Mouse (Mus musculus): Measurements from ENCODE around the gene Rgs7bp. TPM values are rescaled to one million over a fixed set of nuclear protein-coding genes. Genes with fewer than 3 reads are reported as not detected.

Rgs7bp gene
- 1.9 and 2.1 TPM in 2 replicates for polyA plus RNA-seq (2012; rRNA removed)

GRCm38 (mm10) chr13:105054181-105054940 lies at the start of gene Rgs7bp:
Gene Rgs7bp (minus strand): TSS chr13:105054930.
- no peak for DNase-seq (ENCODE audit: low read depth)

GRCm38 (mm10) chr13:105104385-105104784 lies 49.7 kb upstream of the Rgs7bp start:
- DNase-seq (ENCODE audit: low read depth), result no peak

- DNase-seq (ENCODE audit: low read depth), result no peak
These were observed 46.0 kb upstream of the Rgs7bp start for GRCm38 (mm10) chr13:105100705-105101104.

GRCm38 (mm10) chr13:105096316-105096715 lies 41.6 kb upstream of the Rgs7bp start:
- no peak for DNase-seq (ENCODE audit: low read depth)

DNA sequence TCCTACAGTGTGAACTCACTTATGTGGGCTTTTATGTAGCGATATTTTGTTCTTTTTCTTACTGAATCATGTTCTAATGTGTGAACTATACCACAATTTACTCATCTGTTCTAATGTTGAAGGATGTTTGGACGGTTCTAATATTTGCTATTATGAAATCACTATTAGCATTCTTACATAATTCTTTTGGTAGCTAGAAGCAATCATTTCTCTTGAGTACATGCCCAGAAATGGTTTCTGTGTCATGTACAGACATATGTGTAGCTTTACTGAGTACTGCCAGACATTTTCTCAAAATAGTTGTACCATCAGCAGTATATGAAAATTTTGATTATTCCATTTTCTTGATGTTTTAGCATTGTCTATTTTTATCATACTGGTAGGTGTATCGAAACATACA lies 34.5 kb upstream of the Rgs7bp start:
- DNase-seq (ENCODE audit: low read depth), result peak; percentile 33

- no peak for DNase-seq (ENCODE audit: low read depth)
These were observed 27.1 kb upstream of the Rgs7bp start, which contains the start of gene 4933425L06Rik for GRCm38 (mm10) chr13:105081862-105082261. Gene 4933425L06Rik (plus strand): TSS chr13:105082122.

GRCm38 (mm10) chr13:105066890-105067845 lies 12.4 kb upstream of the Rgs7bp start:
- no peak for DNase-seq (ENCODE audit: low read depth)

DNA sequence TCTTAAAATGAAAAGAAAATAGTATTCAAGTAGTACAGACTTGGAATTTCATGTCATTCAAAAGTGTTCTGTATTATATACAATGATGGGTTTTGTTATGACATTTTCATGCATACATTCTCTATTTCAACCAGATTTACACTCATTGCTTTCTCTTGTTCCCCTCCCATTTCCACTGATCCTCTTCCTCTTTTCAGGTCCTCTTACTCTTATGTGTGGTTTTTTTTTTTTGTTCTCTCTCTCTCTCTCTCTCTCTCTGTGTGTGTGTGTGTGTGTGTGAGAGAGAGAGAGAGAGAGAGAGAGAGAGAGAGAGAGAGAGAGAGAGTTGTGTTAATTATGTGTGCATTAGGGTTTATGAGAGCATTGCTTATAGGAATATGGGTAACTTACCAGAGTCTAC lies 11.4 kb upstream of the Rgs7bp start:
- DNase-seq (ENCODE audit: low read depth), result no peak

- no peak for DNase-seq (ENCODE audit: low read depth)
These were observed 644 bp upstream of the Rgs7bp start for GRCm38 (mm10) chr13:105055374-105055773.

DNA sequence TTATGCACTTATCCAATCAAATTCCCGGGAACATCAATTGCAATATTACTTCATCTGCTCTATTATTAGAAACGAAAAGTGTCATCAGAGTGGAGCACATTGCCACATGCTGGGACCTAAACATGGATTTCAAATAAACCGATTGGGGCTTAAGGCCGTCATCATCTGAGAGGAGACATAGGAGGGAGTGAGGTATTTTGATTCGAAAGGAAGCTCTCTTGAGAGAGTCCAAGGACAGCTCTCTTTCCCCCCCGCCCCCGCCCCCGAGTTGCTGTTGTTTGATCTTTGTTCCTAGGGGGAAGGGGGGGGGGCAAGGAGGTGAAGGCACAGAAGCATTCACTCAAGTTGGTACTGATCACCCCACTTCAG lies 195 bp upstream of the Rgs7bp start:
- no peak for DNase-seq (ENCODE audit: low read depth)

DNA sequence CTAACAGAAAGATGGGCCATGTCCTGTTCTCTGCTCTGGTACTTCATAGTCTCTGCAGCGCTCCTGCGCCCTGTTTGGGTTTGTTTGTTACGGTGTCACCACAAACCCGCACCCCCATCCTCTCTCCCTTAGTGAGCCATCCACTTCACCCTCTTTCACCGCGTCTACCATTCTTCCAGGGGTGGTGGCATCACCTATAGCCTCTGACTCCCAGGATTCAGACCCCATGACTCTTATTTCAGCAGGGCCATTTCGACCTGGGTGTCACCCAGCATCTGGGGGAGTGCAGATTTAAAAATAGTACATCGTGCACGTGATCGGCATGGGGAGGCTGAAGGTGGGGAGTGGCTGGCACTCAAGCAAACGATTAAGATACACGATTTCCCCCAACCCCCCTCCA lies 1.1 kb downstream of the Rgs7bp start:
- no peak for DNase-seq (ENCODE audit: low read depth)

DNA sequence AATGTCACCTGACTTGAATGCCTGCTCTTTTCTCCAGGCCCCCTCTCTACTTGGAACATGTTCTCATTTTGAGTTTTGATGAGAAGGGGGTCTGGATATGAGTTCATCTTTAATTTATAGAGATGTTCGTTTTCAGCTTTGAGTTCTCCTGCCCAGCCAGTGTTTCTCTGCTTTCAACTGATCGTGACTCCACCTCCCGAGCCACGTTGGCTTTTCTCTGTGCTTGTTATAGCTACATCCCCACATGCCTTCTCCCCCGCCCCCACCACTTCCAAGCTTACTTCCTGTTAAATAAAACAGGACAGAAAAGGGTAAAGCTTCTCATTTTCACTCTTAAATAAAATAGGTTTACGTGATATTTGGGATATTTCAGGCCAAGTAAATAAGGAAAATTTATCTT lies 3.3 kb downstream of the Rgs7bp start:
- no peak for DNase-seq (ENCODE audit: low read depth)

GRCm38 (mm10) chr13:105048662-105049061 lies 6.1 kb downstream of the Rgs7bp start:
- no peak for DNase-seq (ENCODE audit: low read depth)

DNA sequence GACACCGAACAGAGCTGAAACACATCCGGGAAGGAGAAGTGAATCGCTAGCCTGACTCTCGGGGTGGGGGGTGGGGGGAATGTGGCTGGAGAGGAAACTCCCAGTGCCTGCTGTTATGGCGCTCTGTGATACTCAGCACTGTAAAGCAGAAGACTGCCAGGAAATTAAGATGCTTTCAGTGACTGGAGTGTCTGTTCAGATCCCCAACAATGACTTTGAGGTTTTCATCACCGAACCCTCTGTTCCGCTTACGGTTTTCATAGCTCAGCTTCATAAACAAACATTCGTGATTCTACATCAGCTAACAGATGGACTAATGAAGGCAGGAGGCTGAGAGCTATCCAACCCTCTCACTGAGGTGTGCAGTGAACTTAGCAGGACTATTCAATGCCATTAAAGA lies 7.4 kb downstream of the Rgs7bp start:
- no peak for DNase-seq (ENCODE audit: low read depth)

- no peak for DNase-seq (ENCODE audit: low read depth)
These were observed 10.8 kb downstream of the Rgs7bp start for GRCm38 (mm10) chr13:105043882-105044281.

- no peak for DNase-seq (ENCODE audit: low read depth)
These were observed 16.4 kb downstream of the Rgs7bp start for GRCm38 (mm10) chr13:105038334-105038733.

GRCm38 (mm10) chr13:105037816-105038215 lies 16.9 kb downstream of the Rgs7bp start:
- no peak for DNase-seq (ENCODE audit: low read depth)

- no peak for DNase-seq (ENCODE audit: low read depth)
These were observed 22.8 kb downstream of the Rgs7bp start for GRCm38 (mm10) chr13:105031882-105032281.

DNA sequence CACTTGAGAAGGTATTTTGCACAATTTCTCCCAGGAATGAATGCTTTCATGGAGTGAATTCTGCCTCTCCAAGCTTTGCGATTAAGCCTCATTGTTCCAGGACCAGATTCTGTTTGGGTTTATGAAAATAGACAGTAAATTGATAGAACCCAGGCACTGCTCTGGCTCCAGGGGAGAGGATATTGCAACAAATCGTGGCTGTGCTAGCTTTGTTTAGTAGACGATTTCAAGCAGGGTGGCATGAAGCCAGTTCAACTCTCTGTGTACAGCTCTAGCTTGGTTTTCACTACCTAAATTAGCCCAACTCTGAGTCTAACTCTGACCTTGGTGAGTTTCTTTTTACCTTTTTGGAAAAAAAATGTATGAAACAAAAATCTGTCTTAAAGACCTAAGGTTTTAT lies 26.5 kb downstream of the Rgs7bp start:
- no peak for DNase-seq (ENCODE audit: low read depth)

GRCm38 (mm10) chr13:105016577-105016976 lies 38.2 kb downstream of the Rgs7bp start:
- no peak for DNase-seq (ENCODE audit: low read depth)

DNA sequence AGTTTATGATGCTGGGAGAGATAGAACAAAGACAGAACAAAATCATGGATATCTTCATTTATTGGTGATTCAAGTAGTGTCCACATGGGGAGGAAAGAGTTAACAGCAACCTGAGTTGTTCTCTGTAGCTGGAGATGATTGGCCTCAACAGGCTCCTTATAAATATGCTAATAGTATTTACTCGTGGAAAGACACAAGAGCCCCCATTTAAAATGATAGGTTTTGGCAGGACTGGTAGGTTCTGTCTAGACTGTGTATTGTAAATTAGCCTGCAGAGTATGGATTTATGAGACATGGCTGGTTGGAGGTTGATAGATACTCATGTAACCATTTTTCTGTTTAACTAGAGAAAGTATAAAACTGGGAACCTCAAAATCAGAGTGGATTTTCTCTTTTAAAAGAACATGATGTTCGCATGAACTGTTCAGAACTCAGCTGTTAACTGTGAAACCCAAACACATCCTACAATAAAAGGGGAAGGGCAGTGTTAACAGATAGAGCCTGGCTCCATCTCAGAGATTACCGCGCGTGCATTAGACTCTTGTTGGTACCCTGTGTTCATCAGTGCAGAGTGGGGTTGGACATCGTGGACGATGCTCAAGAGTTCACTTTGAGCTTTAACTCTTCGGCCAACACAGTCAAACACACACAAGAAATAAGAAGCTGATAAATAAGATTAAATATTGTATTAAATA lies 38.9 kb downstream of the Rgs7bp start:
- no peak for DNase-seq (ENCODE audit: low read depth)

DNA sequence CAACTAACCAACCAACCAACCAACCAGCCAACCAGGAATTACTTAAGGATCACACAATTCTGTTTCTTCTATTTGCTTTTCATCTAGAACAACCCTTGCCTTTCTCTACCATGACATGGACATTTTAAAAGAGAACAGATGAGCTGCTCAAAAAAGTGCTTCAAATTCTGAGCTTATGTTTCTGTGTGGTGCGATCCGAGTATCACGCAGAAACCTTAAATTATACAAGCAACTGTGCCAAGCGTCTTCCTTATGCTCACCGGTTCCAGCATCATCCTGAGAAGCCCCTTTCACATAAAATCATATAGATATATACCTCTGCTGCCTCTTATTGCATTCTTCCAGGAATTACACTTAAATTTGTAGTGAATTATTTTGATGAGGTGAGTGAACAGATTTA lies 43.4 kb downstream of the Rgs7bp start:
- no peak for DNase-seq (ENCODE audit: low read depth)
